Mouse (Mus musculus) heart, embryonic 11.5 days (tissue): ENCODE data around the gene Car9. TPM values are rescaled to one million over a fixed set of nuclear protein-coding genes. Genes with fewer than 3 reads are reported as not detected.
A peak's percentile ranks its signal among the peaks of the same experiment; 100 is the strongest.
"Not testable (repeated sequence)": the region's sequence is repeated elsewhere in the genome, so short reads cannot be mapped to it uniquely, and the experiment has no call there.

Source experiments
- ATAC-seq: fragments of 200-750 bp; cut with Nextera tagmentation; replicated peaks from 2 replicates; pipeline ENCODE4 v1.8.0; 2017; ENCODE audit warnings: moderate library complexity; ENCODE audit not compliant: insufficient number of reproducible peaks, low FRiP score, low TSS enrichment
- H3K27ac ChIP-seq: fragments of 300-500 bp; sonication (generic); 2 replicates; pipeline ENCODE4 v1.5.1; 2014; ENCODE audit warnings: mild to moderate bottlenecking, low read depth, low read length
- H3K27me3 ChIP-seq: fragments of 300-500 bp; sonication (generic); 2 replicates; pipeline ENCODE4 v1.6.1; 2014; ENCODE audit warnings: mild to moderate bottlenecking, low read length, mixed read lengths; ENCODE audit not compliant: control insufficient read depth, insufficient read depth
- H3K36me3 ChIP-seq: fragments of 300-500 bp; sonication (generic); 2 replicates; pipeline ENCODE4 v1.6.1; 2014; ENCODE audit warnings: mild to moderate bottlenecking, low read length, moderate library complexity, mixed read lengths; ENCODE audit not compliant: control insufficient read depth, insufficient read depth
- H3K4me1 ChIP-seq: fragments of 300-500 bp; sonication (generic); 2 replicates; pipeline ENCODE4 v1.6.1; 2014; ENCODE audit warnings: low read length; ENCODE audit not compliant: control insufficient read depth, insufficient read depth
- H3K4me2 ChIP-seq: fragments of 300-500 bp; sonication (generic); 2 replicates; pipeline ENCODE4 v1.6.1; 2014; ENCODE audit warnings: mild to moderate bottlenecking, moderate library complexity
- H3K4me3 ChIP-seq: fragments of 300-500 bp; sonication (generic); 2 replicates; pipeline ENCODE4 v1.5.1; 2014; ENCODE audit warnings: low read depth, low read length
- H3K9ac ChIP-seq: fragments of 300-500 bp; sonication (generic); 2 replicates; pipeline ENCODE4 v1.6.1; 2014; ENCODE audit warnings: mild to moderate bottlenecking, low read depth, low read length, moderate library complexity
- H3K9me3 ChIP-seq: fragments of 300-500 bp; sonication (generic); replicated peaks from 2 replicates; pipeline ENCODE4 v1.6.1; 2016; ENCODE audit warnings: low read length; ENCODE audit not compliant: control insufficient read depth
- WGBS: fragments of 180-500 bp; shearing (Covaris S2); extraction: QIAGEN DNeasy Blood & Tissue Kit; methylation state at CpG from one replicate; pipeline ENCODE4 v1.1.7; 2014; ENCODE audit not compliant: insufficient replicate concordance; 5-methylcytosine and 5-hydroxymethylcytosine counted together
- polyA plus RNA-seq: library from polyadenylated mRNA; unstranded; fragments of >200 nt; fragmentation: Nextera tagmentation; extraction: Ambion mirVana; gene quantifications from 2 replicates; pipeline ENCODE4 v1.2.1, GENCODE M21; 2014

Gene Car9
- polyA plus RNA-seq, 1 experiment from 2014 or later, result 1.7 TPM

DNA sequence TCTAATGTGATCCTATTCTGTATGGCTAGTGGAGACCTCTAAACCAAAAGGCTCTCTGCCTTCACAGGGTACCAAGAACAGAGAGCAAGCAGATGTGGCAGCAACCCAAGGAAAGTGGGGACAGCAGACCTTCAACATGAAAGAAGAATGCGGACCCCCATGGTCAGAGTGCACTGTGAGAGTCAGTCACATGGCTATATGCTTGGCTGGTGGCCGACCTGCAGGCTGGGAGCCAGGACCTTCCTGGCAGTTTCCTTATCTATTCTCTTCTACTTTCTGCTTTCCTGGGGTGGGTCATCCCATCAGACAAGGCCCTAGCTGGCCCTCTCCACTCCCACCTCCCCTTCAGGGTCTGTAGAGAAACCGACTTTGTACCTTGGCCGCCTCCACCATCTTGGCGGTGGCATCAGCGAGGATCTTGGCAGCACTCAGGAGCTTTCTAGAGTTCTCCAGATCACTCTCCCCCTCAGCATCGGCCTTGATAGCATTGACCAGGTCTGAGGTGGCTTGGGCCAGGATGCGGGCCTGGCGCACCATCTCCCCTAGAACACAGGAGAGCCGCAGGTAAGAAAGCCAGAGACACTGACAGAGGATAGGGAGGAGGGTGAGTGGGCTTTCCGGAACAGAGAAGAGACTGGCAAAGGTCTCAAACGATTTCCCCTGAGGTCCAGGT is 39.7 kb downstream of the Car9 start:
- ATAC-seq, result no peak

DNA sequence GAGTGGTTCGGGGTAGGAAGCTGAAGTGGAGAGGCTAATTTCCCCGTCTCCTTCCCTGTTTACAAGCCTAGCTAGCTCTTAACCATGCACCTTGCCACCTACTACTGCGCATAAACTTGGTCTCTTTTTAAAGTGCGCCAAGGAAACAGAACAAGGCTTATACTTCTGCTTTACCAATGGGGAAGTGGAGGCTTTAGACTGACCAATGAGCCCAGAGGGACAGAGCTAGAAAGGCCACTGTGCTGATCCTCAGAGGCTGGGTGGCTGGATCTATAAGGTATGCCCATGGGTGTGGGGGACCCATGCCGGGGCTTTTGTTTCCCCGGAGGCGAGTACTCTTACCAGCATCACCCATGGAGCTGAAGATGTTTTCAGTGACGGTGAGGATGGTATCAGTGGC is 40.4 kb downstream of the Car9 start:
- Histone ChIP-seq H3K4me1 (no peaks in the 10 kb centered on the region), H3K4me2 (no peak overlapping the region), H3K9me3 (peaks cover under 1% of the 10 kb centered on the region; the same call in 1 of the 2 replicates), H3K9ac (no peak overlapping the region), H3K4me3 (no peak overlapping the region), H3K27ac (no peak overlapping the region), H3K27me3 (no peaks in the 10 kb centered on the region), H3K36me3 (peaks cover 91% of the 10 kb centered on the region)
- ATAC-seq, result no peak
- WGBS, result 92% methylated on average over 8 of the region's 8 CpGs

More for the DNA sequence above, 39.7 kb downstream of the Car9 start:
- H3K4me3 ChIP-seq, result no peak overlapping the region
- H3K9ac ChIP-seq, result no peak overlapping the region
- H3K4me1 ChIP-seq, result no peaks in the 10 kb centered on the region
- H3K9me3 ChIP-seq, result no peaks in the 10 kb centered on the region
- H3K27ac ChIP-seq, result no peak overlapping the region
- H3K4me2 ChIP-seq, result no peak overlapping the region
- H3K36me3 ChIP-seq, result peaks cover 91% of the 10 kb centered on the region
- WGBS, result 85% methylated on average over 12 of the region's 12 CpGs
- no peaks in the 10 kb centered on the region for H3K27me3 ChIP-seq

DNA sequence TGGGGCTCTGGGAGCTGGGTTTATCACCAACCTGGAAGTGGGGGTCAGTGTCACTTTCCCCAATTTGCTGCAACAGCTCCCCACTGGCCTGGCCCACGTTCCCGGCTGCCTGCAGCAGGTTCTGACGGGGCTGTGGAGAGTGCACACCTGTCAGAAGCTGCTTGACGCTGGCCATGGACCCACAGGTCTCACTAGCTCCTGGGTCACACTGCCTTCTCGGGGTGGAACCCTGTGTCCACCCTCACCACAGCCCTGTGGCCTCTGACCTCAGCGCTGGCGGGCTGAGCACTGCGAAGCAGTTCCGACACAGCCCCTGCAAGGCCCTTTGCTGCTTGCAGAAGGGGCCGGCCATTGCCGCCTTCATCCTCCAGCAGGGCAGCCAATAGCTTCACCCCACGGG is 42.3 kb downstream of the Car9 start:
- 88% methylated on average over 12 of the region's 12 CpGs for WGBS
- Histone ChIP-seq H3K36me3 (peaks cover 95% of the 10 kb centered on the region), H3K27ac (no peak overlapping the region), H3K9ac (no peak overlapping the region), H3K4me1 (no peaks in the 10 kb centered on the region), H3K9me3 (peaks cover 3% of the 10 kb centered on the region), H3K4me2 (no peak overlapping the region), H3K27me3 (no peaks in the 10 kb centered on the region), H3K4me3 (no peak overlapping the region)
- no peak for ATAC-seq

DNA sequence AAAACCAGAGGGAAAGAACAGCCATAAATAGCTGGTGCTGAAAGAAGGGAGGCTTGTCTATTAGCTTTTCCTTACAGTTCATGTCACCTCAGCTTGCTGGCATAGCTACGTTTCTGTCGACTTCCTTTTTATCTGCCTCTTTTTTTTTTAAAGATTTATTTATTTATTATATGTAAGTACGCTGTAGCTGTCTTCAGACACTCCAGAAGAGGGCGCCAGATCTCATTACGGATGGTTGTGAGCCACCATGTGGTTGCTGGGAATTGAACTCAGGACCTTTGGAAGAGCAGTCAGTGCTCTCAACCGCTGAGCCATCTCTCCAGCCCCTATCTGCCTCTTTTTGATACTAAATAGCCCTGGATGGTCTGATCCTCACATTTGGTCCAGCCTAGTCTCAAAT is 45.1 kb downstream of the Car9 start:
- H3K27ac ChIP-seq, H3K4me1 ChIP-seq, H3K4me3 ChIP-seq, H3K4me2 ChIP-seq, H3K9ac ChIP-seq, H3K27me3 ChIP-seq, H3K9me3 ChIP-seq, ATAC-seq: not testable (repeated sequence)
- 85% methylated on average over 6 of the region's 6 CpGs for WGBS
- peaks cover 92% of the 10 kb centered on the region for H3K36me3 ChIP-seq

DNA sequence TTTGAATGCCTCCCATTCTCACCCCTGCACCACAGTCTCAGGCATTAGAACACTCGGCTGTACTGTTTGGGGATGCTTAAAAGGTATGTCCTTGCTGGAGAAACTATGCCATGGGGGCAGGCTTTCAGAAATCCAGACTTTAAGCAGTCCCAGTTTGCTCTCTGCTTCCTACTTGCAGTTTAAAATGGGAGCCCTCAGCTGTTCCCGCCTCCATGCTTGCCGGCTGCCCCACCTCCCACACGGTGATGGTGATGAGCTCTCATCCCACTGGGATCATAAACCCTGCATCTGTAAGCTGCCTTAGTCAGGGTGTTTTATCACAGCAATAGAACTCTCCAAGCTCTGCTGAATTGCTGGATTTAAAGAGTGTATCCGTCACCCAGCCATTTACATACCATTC is 45.7 kb downstream of the Car9 start:
- no peak for ATAC-seq
- Histone ChIP-seq H3K9me3 (peaks cover 3% of the 10 kb centered on the region), H3K27ac (no peak overlapping the region), H3K27me3 (no peaks in the 10 kb centered on the region), H3K4me2 (no peak overlapping the region), H3K4me1 (peaks cover 2% of the 10 kb centered on the region), H3K4me3 (no peak overlapping the region), H3K9ac (no peak overlapping the region), H3K36me3 (peaks cover 86% of the 10 kb centered on the region)
- 93% methylated on average over 5 of the region's 5 CpGs for WGBS

DNA sequence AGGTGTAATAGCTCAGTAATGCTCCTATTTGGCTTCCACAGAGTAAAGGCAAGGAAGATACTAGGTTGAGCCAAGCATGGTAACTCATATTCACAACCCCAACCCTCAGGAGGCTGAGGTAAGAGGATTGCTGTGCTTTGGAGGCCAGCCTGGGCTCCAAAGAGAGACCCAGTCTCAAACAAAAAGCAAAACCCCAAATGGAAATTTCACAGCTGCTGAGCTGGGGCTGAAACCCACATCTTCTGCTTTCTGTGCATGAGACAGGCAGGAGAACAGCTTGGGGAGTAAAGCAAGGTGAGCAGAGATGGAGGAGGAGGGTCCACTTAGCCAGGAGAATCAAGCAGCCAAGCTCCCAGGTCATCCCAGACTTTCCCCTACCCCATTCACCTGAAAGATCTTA is 47.1 kb downstream of the Car9 start:
- no peak overlapping the region for H3K9ac ChIP-seq
- no peak overlapping the region for H3K27ac ChIP-seq
- H3K4me1 ChIP-seq, result peaks cover 17% of the 10 kb centered on the region
- no peak for ATAC-seq
- H3K4me3 ChIP-seq, result no peak overlapping the region
- H3K36me3 ChIP-seq, result peaks cover 72% of the 10 kb centered on the region
- peaks cover 3% of the 10 kb centered on the region for H3K9me3 ChIP-seq
- no peaks in the 10 kb centered on the region for H3K27me3 ChIP-seq
- no peak overlapping the region for H3K4me2 ChIP-seq

DNA sequence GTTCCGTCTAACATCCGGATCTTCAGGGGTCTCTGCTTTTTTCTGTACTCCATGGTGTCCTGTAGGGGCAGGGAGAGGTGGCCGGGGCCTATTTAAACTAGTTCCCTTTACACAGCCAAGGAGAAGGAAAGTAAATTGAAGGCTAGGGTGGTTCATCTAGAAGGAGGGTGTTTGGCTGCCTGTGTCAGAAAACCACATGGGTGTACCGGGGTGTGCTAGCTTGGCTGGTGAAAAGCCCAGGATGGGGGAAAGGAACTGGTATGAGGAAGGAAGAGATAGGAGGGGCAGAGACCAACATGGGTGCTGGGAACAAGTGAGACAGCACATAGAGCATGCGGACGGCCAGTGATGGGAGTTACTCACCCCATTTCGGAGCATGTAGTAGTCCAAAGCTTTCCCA is 49.2 kb downstream of the Car9 start:
- ATAC-seq, result no peak
- H3K4me3 ChIP-seq, result no peak overlapping the region
- WGBS, result 92% methylated on average over 7 of the region's 7 CpGs
- no peak overlapping the region for H3K9ac ChIP-seq
- H3K27ac ChIP-seq, result no peak overlapping the region
- H3K4me1 ChIP-seq, result peaks cover 37% of the 10 kb centered on the region
- peaks cover 51% of the 10 kb centered on the region for H3K36me3 ChIP-seq
- no peaks in the 10 kb centered on the region for H3K27me3 ChIP-seq
- peaks cover 3% of the 10 kb centered on the region for H3K9me3 ChIP-seq
- no peak overlapping the region for H3K4me2 ChIP-seq

DNA sequence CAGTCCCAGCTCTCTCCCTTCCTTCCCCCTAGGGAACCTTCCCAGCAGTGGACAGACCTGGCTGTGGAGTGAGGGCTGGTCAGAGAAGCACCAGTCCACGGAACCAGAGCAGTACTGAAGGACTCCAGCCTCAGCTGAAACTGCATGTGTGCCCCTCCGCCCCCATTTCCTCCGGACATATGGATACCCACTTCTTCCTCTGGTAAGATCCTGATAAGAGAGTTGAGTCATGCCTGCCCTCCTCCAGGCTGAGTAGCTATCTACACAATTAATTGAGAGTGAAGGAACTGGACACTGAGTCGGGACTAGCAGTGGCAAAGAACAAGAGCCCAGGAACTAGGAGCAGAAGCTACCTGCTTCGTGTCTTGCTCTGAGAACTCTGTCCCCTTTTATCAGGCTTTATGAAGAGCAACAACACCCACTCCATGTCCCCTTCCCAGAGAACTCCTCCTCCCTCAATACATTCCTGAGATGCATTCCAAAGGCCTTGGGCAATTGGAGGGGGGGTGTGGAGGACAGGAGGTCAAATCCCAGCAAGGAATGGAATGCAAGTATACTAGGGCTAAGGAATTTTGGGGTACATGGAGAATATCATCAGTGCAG is 51.4 kb downstream of the Car9 start:
- 0 out of 2 replicates have a peak, but pooled peaks have one; percentile 23 for ATAC-seq
- Histone ChIP-seq H3K27ac (peak overlapping the region; percentile 100), H3K27me3 (no peaks in the 10 kb centered on the region), H3K4me1 (peaks cover 42% of the 10 kb centered on the region), H3K4me2 (peak overlapping the region; percentile 79), H3K36me3 (peaks cover 33% of the 10 kb centered on the region), H3K4me3 (peak overlapping the region; percentile 97), H3K9ac (peak overlapping the region; percentile 85), H3K9me3 (no peaks in the 10 kb centered on the region)
- 7% methylated on average over 5 of the region's 5 CpGs for WGBS
